Comparison of ENCODE assay signal across 8 mouse cellular contexts in the genomic region with DNA sequence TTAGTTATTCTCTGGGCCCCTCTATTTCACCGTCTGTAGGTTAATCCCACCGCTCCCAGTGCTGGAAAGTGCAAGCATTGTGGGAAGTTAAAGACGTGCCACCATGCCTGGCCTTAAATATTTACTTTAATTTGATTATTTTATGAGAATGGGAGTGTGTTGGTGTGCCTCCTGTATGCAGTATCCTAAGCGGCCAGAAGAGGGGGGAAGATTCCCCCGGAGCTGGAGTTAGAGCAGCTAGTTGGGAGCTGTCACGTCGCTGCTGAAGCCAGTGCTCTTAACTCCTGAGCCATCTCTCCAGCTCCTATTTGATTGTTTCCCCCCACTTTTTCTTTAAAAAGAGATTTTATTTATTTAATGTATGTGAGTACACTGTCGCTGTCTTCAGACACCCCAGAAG. TPM values are rescaled to one million over a fixed set of nuclear protein-coding genes. Genes with fewer than 3 reads are reported as not detected.
DNase-seq lines count a peak whose midpoint lies in the region; ATAC-seq and TF ChIP-seq lines count a peak whose summit lies in the region.
"Not testable (repeated sequence)": the region's sequence is repeated elsewhere in the genome, so short reads cannot be mapped to it uniquely, and the experiment has no call there.

No protein-coding gene starts in this region.

- peak; percentile 12 for DNase-seq in CD4-positive helper T cell, adult 2 months (ENCODE audit: low read depth, low spot score)
- DNase-seq in adrenal gland, postnatal 14 days: peak; percentile 60
- DNase-seq in forebrain, embryonic 10.5 days (ENCODE audit: extremely low spot score, low spot score): peak; percentile 20
- DNase-seq in hindbrain, embryonic 11.5 days (ENCODE audit: low spot score): peak; percentile 10
- DNase-seq in left cerebral cortex, adult 2 months (ENCODE audit: extremely low spot score in 1 of 2, low spot score in 2 of 2): not testable (repeated sequence)
- peak; percentile 43 for DNase-seq in lung, postnatal 14 days
- peak; percentile 11 for DNase-seq in retina, postnatal 1 day
- peak; percentile 23 for DNase-seq in thymus, postnatal 14 days

- H3K4me1 ChIP-seq in forebrain, embryonic 10.5 days; hindbrain, embryonic 11.5 days (replicated peaks; ENCODE audit: control insufficient read depth, insufficient read depth, low read length): not testable (repeated sequence)

- WGBS in forebrain, embryonic 10.5 days: 52% methylated on average over 8 of the region's 8 CpGs
- 53% methylated on average over 8 of the region's 8 CpGs for WGBS in hindbrain, embryonic 11.5 days

- not testable (repeated sequence) for ATAC-seq in hindbrain, embryonic 11.5 days (ENCODE audit: low FRiP score)

- intact Hi-C loops in left cerebral cortex, adult 2 months (cut with DNase I): not testable (repeated sequence)

- H3K4me3 ChIP-seq in forebrain, embryonic 10.5 days; hindbrain, embryonic 11.5 days (ENCODE audit: low read depth, low read length); left cerebral cortex, adult 2 months: not testable (repeated sequence)

- not testable (repeated sequence) for H3K27ac ChIP-seq in forebrain, embryonic 10.5 days; hindbrain, embryonic 11.5 days (ENCODE audit: low read depth, low read length); left cerebral cortex, adult 2 months

- peaks cover 85% of the 10 kb centered on the region for H3K36me3 ChIP-seq in forebrain, embryonic 10.5 days (replicated peaks)
- H3K36me3 ChIP-seq in hindbrain, embryonic 11.5 days (ENCODE audit: control insufficient read depth, insufficient read depth, low read length): not testable (repeated sequence)

- peak; percentile 46 for TF ChIP-seq CTCF in left cerebral cortex, adult 2 months (IDR thresholded peaks at IDR 0.05)

- not testable (repeated sequence) for H3K27me3 ChIP-seq in forebrain, embryonic 10.5 days (ENCODE audit: poor library complexity, severe bottlenecking); hindbrain, embryonic 11.5 days (ENCODE audit: control insufficient read depth, insufficient read depth, low read length)

- H3K9me3 ChIP-seq in forebrain, embryonic 10.5 days; hindbrain, embryonic 11.5 days (ENCODE audit: control insufficient read depth, low read length): not testable (repeated sequence)

- H3K4me2 ChIP-seq in hindbrain, embryonic 11.5 days (replicated peaks; ENCODE audit: low read depth, low read length): not testable (repeated sequence)

- not testable (repeated sequence) for H3K9ac ChIP-seq in hindbrain, embryonic 11.5 days (ENCODE audit: low read depth, low read length)

RNA-seq across cellular contexts. Expression of gene Kcnd1, which starts 7.1 kb away (rescaled TPM):
- total RNA-seq in adrenal gland, postnatal 14 days (2021): 0.93 and 1.3 TPM in 2 replicates
- polyA plus RNA-seq in forebrain, embryonic 10.5 days (2016; fragmentation: Nextera tagmentation; extraction: Ambion mirVana): 0.87 and 1.0 TPM in 2 replicates
- polyA plus RNA-seq in hindbrain, embryonic 11.5 days (2014; fragmentation: Nextera tagmentation; extraction: Ambion mirVana): 1.6 and 2.2 TPM in 2 replicates
- 1 to 10 TPM; 7.7 to 9.3 TPM for total RNA-seq in left cerebral cortex, adult 2 months (2021)

RNA-seq across cellular contexts. Expression of gene Gripap1, which starts 25.5 kb away (rescaled TPM):
- total RNA-seq in adrenal gland, postnatal 14 days (2021): 49.0 and 56.4 TPM in 2 replicates
- 45.6 TPM in 2 replicates for polyA plus RNA-seq in forebrain, embryonic 10.5 days (2016; fragmentation: Nextera tagmentation; extraction: Ambion mirVana)
- polyA plus RNA-seq in hindbrain, embryonic 11.5 days (2014; fragmentation: Nextera tagmentation; extraction: Ambion mirVana): 46.1 and 53.6 TPM in 2 replicates
- 100 to 1,000 TPM; 109 to 113 TPM for total RNA-seq in left cerebral cortex, adult 2 months (2021)

RNA-seq across cellular contexts. Expression of gene Otud5, which starts 26.1 kb away (rescaled TPM):
- 62.4 and 64.8 TPM in 2 replicates for total RNA-seq in adrenal gland, postnatal 14 days (2021)
- 40.3 and 40.8 TPM in 2 replicates for polyA plus RNA-seq in forebrain, embryonic 10.5 days (2016; fragmentation: Nextera tagmentation; extraction: Ambion mirVana)
- 32.4 and 37.5 TPM in 2 replicates for polyA plus RNA-seq in hindbrain, embryonic 11.5 days (2014; fragmentation: Nextera tagmentation; extraction: Ambion mirVana)
- total RNA-seq in left cerebral cortex, adult 2 months (2021): 10 to 100 TPM; 76.4 to 84.1 TPM

RNA-seq across cellular contexts. Expression of gene Tfe3, which starts 52.7 kb away (rescaled TPM):
- total RNA-seq in adrenal gland, postnatal 14 days (2021): 41.0 and 45.4 TPM in 2 replicates
- polyA plus RNA-seq in forebrain, embryonic 10.5 days (2016; fragmentation: Nextera tagmentation; extraction: Ambion mirVana): 25.3 and 29.3 TPM in 2 replicates
- 18.5 and 21.7 TPM in 2 replicates for polyA plus RNA-seq in hindbrain, embryonic 11.5 days (2014; fragmentation: Nextera tagmentation; extraction: Ambion mirVana)
- total RNA-seq in left cerebral cortex, adult 2 months (2021): 10 to 100 TPM; 30.9 to 35.1 TPM
